Mouse (Mus musculus) megakaryocyte, embryonic 14.5 days (primary cell): Measurements from ENCODE around the gene Ube2o.

Source experiments
- FLI1 ChIP-seq: IDR thresholded peaks from 2 replicates; pipeline ENCODE4 v1.6.1; 2012; ENCODE audit warnings: low read length, inconsistent platforms, mixed read lengths
- GATA1 ChIP-seq: IDR thresholded peaks from 3 replicates; pipeline ENCODE4 v1.6.1; 2012; ENCODE audit warnings: mixed read lengths, low read length, inconsistent platforms, borderline replicate concordance

GRCm38 (mm10) chr11:116523699-116524189 lies 57.5 kb downstream of the Ube2o start:
- TF ChIP-seq FLI1: no peak
- no peak for TF ChIP-seq GATA1
